Mouse (Mus musculus) CH12.LX (cell line): ENCODE results near the gene Kcnn4.
A peak's percentile ranks its signal among the peaks of the same experiment; 100 is the strongest.

Experiments used
- CHD2 ChIP-seq: IDR thresholded peaks from 2 replicates; pipeline ENCODE4 v1.6.1; 2011; ENCODE audit warnings: low read length, improper control_type of control experiment
- CTCF ChIP-seq, 2 experiments: IDR thresholded peaks in 1 of 2; conservative IDR thresholded peaks in 1 of 2; 2 replicates each; pipeline ENCODE4 v1.5.1; 2011 to 2012; ENCODE audit warnings: low read depth in 2 of 2, low read length in 2 of 2, improper control_type of control experiment in 1 of 2, inconsistent platforms in 1 of 2, mild to moderate bottlenecking in 1 of 2, moderate library complexity in 1 of 2
- E2F4 ChIP-seq: IDR thresholded peaks from 2 replicates; pipeline ENCODE4 v1.6.1; 2011; ENCODE audit warnings: low read depth, low read length, improper control_type of control experiment; ENCODE audit not compliant: insufficient replicate concordance
- EP300 ChIP-seq: IDR thresholded peaks from 2 replicates; pipeline ENCODE4 v1.6.1; 2011; ENCODE audit warnings: low read length, improper control_type of control experiment
- JUND ChIP-seq: conservative IDR thresholded peaks from 2 replicates; pipeline ENCODE4 v1.6.1; 2011; ENCODE audit warnings: low read depth, low read length, improper control_type of control experiment
- NRF1 ChIP-seq: IDR thresholded peaks from 2 replicates; pipeline ENCODE4 v1.6.1; 2014; ENCODE audit warnings: low read depth, mild to moderate bottlenecking, inconsistent platforms, low read length, improper control_type of control experiment, moderate library complexity
- POLR2A ChIP-seq: IDR thresholded peaks from 2 replicates; pipeline ENCODE4 v1.6.1; 2011; ENCODE audit warnings: low read depth, mild to moderate bottlenecking, improper control_type of control experiment, low read length
- POLR2AphosphoS2 ChIP-seq: IDR thresholded peaks from 2 replicates; pipeline ENCODE4 v1.6.1; 2011; ENCODE audit warnings: low read depth, low read length, improper control_type of control experiment
- TBP ChIP-seq: conservative IDR thresholded peaks from 2 replicates; pipeline ENCODE4 v1.6.1; 2011; ENCODE audit warnings: low read depth, low read length, improper control_type of control experiment
- ZC3H11A ChIP-seq: IDR thresholded peaks from 2 replicates; pipeline ENCODE4 v1.6.1; 2012; ENCODE audit warnings: low read depth, mild to moderate bottlenecking, inconsistent platforms, low read length, improper control_type of control experiment

DNA sequence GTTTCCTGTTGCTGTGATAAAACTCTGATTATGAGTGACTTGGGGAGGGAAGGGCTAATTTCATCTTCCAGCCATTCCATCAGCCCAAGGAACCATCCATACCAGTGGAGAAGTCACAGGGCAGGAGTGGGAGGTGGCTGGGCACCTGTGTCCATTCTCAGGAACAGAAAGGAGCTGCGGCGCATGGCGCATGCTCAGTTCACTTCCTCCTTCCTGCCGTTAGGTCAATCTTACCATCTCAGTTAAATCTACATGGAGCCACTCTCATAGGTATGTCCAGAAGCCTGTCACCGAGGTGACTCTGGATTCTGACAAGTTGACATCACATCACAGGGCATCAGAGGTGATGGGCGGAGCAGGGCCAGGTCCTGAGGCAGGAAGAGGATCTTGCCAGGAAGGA lies 14.4 kb upstream of the Kcnn4 start:
- TF ChIP-seq EP300 (no peak), JUND (no peak), ZC3H11A (no peak), CTCF (conservative IDR thresholded peaks at IDR 0.05 in 1 of 2, IDR thresholded peaks at IDR 0.05 in 1 of 2; ENCODE audit: low read depth in 2 of 2, low read length in 2 of 2) (no peak), NRF1 (peak; percentile 67), POLR2A (no peak), E2F4 (no peak), TBP (no peak), CHD2 (no peak), POLR2AphosphoS2 (no peak)
